Mouse (Mus musculus) bone marrow, adult 2 months (tissue): ENCODE measurements around the gene Hist1h1d. TPM values are rescaled to one million over a fixed set of nuclear protein-coding genes. Genes with fewer than 3 reads are reported as not detected.
A peak's percentile ranks its signal among the peaks of the same experiment; 100 is the strongest.
"Not testable (repeated sequence)": the region's sequence is repeated elsewhere in the genome, so short reads cannot be mapped to it uniquely, and the experiment has no call there.

Source experiments
- H3K27ac ChIP-seq: fragments of 200-500 bp; 2 replicates; pipeline ENCODE4 v1.5.1; 2012; ENCODE audit warnings: low read depth, mild to moderate bottlenecking, control low read depth, inconsistent platforms, low read length; ENCODE audit not compliant: control insufficient read depth, poor library complexity, insufficient read depth
- H3K4me1 ChIP-seq: fragments of 200-500 bp; 2 replicates; pipeline ENCODE4 v1.6.1; 2011; ENCODE audit warnings: low read length; ENCODE audit not compliant: control insufficient read depth, insufficient read depth
- H3K4me3 ChIP-seq: fragments of 200-500 bp; replicated peaks from 2 replicates; pipeline ENCODE3; 2011; ENCODE audit warnings: mild to moderate bottlenecking, low read depth, low read length, control low read depth; ENCODE audit not compliant: control insufficient read depth
- CTCF ChIP-seq: fragments of 200-500 bp; IDR thresholded peaks from 2 replicates; pipeline ENCODE4 v1.5.1; 2011; ENCODE audit warnings: low read length, control low read depth; ENCODE audit not compliant: control insufficient read depth, insufficient read depth
- POLR2A ChIP-seq: fragments of 200-500 bp; IDR thresholded peaks from 2 replicates; pipeline ENCODE4 v1.6.1; 2011; ENCODE audit warnings: low read depth, mild to moderate bottlenecking, control low read depth, low read length, borderline replicate concordance; ENCODE audit not compliant: control insufficient read depth
- WGBS: fragments of 180-500 bp; shearing (Covaris S2); methylation state at CpG from one replicate; pipeline ENCODE4 v1.1.7; 2018; 5-methylcytosine and 5-hydroxymethylcytosine counted together
- polyA plus RNA-seq: library from polyadenylated mRNA; stranded (reverse); fragments of >200 nt; gene quantifications from 2 replicates; pipeline ENCODE4 v1.2.4, GENCODE M21; 2011; ENCODE audit warnings: low replicate concordance; ENCODE audit not compliant: missing spikeins, insufficient read depth, insufficient read length

Hist1h1d gene
- polyA plus RNA-seq, 1 experiment: 12.7 TPM

- WGBS: under 1% methylated on average over 42 of the region's 42 CpGs
- TF ChIP-seq POLR2A: peak; percentile 93; the same call in 1 of the 2 replicates
- Histone ChIP-seq H3K27ac (peak within 1 kb of the TSS; percentile 96), H3K4me3 (peak within 1 kb of the TSS; percentile 45)
- not testable (repeated sequence) for H3K4me1 ChIP-seq
These were observed 20.9 kb downstream of the Hist1h1d start, which contains the start of the genes Hist1h2bf and Hist1h2ad for GRCm38 (mm10) chr13:23573898-23574524. Gene Hist1h2bf, minus strand, starts transcription at chr13:23574196. Gene Hist1h2ad, plus strand, starts transcription at chr13:23574381.

- H3K27ac ChIP-seq: peak overlapping the region; percentile 95
- WGBS: under 1% methylated on average over 15 of the region's 39 CpGs
- peak; percentile 86; the same call in 1 of the 2 replicates for TF ChIP-seq POLR2A
- not testable (repeated sequence) for H3K4me1 ChIP-seq
- peak overlapping the region; percentile 45 for H3K4me3 ChIP-seq
These were observed 21.6 kb downstream of the Hist1h1d start for GRCm38 (mm10) chr13:23574546-23575170.

- peak within 1 kb of the TSS; percentile 63 for H3K4me3 ChIP-seq
- peak within 1 kb of the TSS; percentile 95 for H3K27ac ChIP-seq
- TF ChIP-seq POLR2A: no peak
- TF ChIP-seq CTCF: no peak
- under 1% methylated on average over 18 of the region's 18 CpGs for WGBS
- no peaks in the 10 kb centered on the region; the same call in 1 of the 2 replicates for H3K4me1 ChIP-seq
These were observed 22.3 kb downstream of the Hist1h1d start, which contains the start of gene Hist1h3d for GRCm38 (mm10) chr13:23575271-23575851. Gene Hist1h3d, plus strand, starts transcription at chr13:23575763.

- Histone ChIP-seq H3K27ac (peak overlapping the region; percentile 93), H3K4me3 (peak overlapping the region; percentile 63)
- H3K4me1 ChIP-seq: not testable (repeated sequence)
- TF ChIP-seq POLR2A: peak; percentile 93; the same call in 1 of the 2 replicates
- 2% methylated on average over 16 of the region's 40 CpGs for whole genome bisulfite sequencing
These were observed 22.8 kb downstream of the Hist1h1d start for GRCm38 (mm10) chr13:23575864-23576313.

GRCm38 (mm10) chr13:23576351-23576881 lies 23.4 kb downstream of the Hist1h1d start:
- Histone ChIP-seq H3K4me1 (no peaks in the 10 kb centered on the region; the same call in 1 of the 2 replicates), H3K4me3 (peak overlapping the region; percentile 54), H3K27ac (peak overlapping the region; percentile 93)
- WGBS: 41% methylated on average over 7 of the region's 7 CpGs
- TF ChIP-seq CTCF: no peak
- no peak for TF ChIP-seq POLR2A

GRCm38 (mm10) chr13:23576906-23577639 lies 24.0 kb downstream of the Hist1h1d start:
- 47% methylated on average over 6 of the region's 6 CpGs for WGBS
- Histone ChIP-seq H3K4me1 (no peaks in the 10 kb centered on the region; the same call in 1 of the 2 replicates), H3K4me3 (no peak overlapping the region), H3K27ac (peak overlapping the region; percentile 81; the same call in 1 of the 2 replicates)
- no peak for TF ChIP-seq POLR2A
- TF ChIP-seq CTCF: no peak

GRCm38 (mm10) chr13:23577835-23578234 lies 24.8 kb downstream of the Hist1h1d start:
- 83% methylated on average over 1 of the region's 1 CpGs for WGBS
- no peak for TF ChIP-seq POLR2A
- no peak for TF ChIP-seq CTCF
- Histone ChIP-seq H3K4me3 (no peak overlapping the region), H3K4me1 (no peaks in the 10 kb centered on the region; the same call in 1 of the 2 replicates), H3K27ac (no peak overlapping the region)
